Mouse (Mus musculus): ENCODE data around the gene Rps7. TPM values are rescaled to one million over a fixed set of nuclear protein-coding genes. Genes with fewer than 3 reads are reported as not detected.

Rps7 gene
- 682 and 708 TPM in 2 replicates for polyA plus RNA-seq (2015; fragmentation: Nextera tagmentation; extraction: Ambion mirVana)

DNA sequence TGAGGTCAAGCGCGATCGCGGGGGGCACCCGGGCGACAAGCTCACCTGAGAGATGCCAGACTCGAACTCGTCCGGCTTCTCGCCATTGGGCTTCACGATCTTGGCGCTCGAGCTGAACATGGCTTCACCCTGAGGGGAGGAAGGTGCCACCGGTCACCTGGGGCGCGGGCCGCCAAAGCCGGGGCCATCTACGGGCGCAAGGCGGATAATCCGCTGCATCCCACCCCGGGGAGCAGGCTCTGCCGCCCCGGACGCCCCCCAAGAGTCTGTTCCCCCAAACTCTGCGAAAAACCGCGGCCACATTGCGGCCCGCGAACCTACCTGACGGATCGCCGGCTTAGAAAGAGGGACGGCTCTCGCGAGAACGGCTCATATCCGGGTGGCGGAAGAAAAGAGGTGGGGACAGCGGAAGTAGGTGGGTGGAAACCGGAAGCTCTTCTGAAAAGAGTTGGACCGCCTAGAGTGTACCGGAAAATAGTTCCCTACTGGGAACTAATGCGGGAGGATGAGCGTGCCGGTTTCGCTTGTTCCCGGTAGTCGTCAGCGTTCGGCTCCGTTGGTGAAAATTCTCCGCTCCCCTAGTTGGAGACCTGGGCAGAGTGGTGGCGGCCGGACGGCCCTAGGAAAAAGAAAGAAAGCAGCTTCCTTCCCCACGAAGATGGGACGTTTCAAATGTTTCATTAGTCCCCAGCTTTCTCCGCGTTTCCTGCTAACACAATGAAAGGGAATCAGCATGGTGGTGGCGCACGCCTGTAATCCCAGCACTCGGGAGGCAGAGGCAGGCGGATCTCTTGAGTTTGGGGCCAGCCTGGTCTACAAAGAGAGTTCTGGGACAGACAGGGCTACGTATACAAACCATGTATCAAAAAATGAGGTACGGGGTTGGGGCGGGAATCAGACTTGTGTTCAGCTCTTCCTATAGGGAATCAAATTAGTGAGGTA lies at the start of gene Rps7:
TSS of gene Rps7 (minus strand) at position 419 of the 942 bp plus-strand sequence.
- H3K9me3 ChIP-seq: no peaks in the 10 kb centered on the region
- H3K27me3 ChIP-seq: no peaks in the 10 kb centered on the region
- H3K9ac ChIP-seq: peak within 1 kb of the TSS; percentile 99
- peak; percentile 96 for ATAC-seq (ENCODE audit: low FRiP score, low read depth)
- peaks cover 38% of the 10 kb centered on the region for H3K36me3 ChIP-seq
- H3K4me1 ChIP-seq: peaks cover 21% of the 10 kb centered on the region
- WGBS: 6% methylated on average over 69 of the region's 69 CpGs
- peak within 1 kb of the TSS; percentile 90 for H3K27ac ChIP-seq
- peak within 1 kb of the TSS; percentile 85 for H3K4me2 ChIP-seq (replicated peaks)
- H3K4me3 ChIP-seq: peak within 1 kb of the TSS; percentile 92

DNA sequence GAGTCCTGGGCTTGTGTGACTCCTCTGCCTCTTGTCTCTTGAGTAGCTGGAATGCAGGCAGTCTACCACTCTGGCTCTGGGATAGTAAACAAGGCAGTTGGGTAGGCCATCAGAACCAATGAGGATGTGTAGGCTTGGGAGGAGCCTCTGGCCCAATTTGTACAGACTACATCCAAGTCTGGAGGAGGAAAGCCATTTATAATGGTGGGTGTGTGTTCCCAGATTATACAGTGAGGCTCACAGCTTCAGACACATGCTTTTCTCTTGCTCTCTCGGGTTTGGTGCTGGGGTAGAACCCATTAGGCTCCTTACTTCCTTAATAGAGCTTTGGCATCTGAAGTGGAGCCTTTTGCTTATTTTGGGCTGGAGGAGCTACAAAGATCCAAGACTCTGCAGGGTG lies 48.9 kb upstream of the Rps7 start:
- Histone ChIP-seq H3K4me1 (no peaks in the 10 kb centered on the region), H3K4me2 (replicated peaks) (no peak overlapping the region), H3K36me3 (peaks cover 46% of the 10 kb centered on the region), H3K4me3 (no peak overlapping the region), H3K9me3 (no peaks in the 10 kb centered on the region), H3K27ac (no peak overlapping the region), H3K27me3 (no peaks in the 10 kb centered on the region), H3K9ac (no peak overlapping the region)
- no peak for ATAC-seq (ENCODE audit: low FRiP score, low read depth)
- 85% methylated on average over 1 of the region's 1 CpGs for WGBS

DNA sequence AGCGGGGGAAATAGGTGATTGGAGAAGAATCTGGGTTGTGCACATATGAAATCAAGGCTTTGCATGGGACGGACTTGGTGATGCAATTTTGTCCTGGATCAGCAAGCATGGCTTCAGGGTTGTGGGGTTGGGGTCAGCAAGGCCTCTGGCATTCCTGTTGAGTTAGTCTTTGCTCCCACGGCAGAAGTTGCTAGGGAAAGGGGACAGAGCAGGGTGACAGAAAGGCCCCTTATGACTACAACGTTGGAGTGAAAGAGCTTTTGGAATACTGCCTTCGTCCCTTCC lies 40.1 kb upstream of the Rps7 start:
- H3K36me3 ChIP-seq: peaks cover 33% of the 10 kb centered on the region
- H3K4me1 ChIP-seq: peaks cover 13% of the 10 kb centered on the region
- 63% methylated on average over 5 of the region's 5 CpGs for WGBS
- ATAC-seq (ENCODE audit: low FRiP score, low read depth): no peak
- peak overlapping the region; percentile 62 for H3K4me2 ChIP-seq (replicated peaks)
- H3K9ac ChIP-seq: peak overlapping the region; percentile 64
- peak overlapping the region; percentile 94 for H3K27ac ChIP-seq
- H3K4me3 ChIP-seq: peak overlapping the region; percentile 55
- H3K27me3 ChIP-seq: no peaks in the 10 kb centered on the region
- H3K9me3 ChIP-seq: no peaks in the 10 kb centered on the region

DNA sequence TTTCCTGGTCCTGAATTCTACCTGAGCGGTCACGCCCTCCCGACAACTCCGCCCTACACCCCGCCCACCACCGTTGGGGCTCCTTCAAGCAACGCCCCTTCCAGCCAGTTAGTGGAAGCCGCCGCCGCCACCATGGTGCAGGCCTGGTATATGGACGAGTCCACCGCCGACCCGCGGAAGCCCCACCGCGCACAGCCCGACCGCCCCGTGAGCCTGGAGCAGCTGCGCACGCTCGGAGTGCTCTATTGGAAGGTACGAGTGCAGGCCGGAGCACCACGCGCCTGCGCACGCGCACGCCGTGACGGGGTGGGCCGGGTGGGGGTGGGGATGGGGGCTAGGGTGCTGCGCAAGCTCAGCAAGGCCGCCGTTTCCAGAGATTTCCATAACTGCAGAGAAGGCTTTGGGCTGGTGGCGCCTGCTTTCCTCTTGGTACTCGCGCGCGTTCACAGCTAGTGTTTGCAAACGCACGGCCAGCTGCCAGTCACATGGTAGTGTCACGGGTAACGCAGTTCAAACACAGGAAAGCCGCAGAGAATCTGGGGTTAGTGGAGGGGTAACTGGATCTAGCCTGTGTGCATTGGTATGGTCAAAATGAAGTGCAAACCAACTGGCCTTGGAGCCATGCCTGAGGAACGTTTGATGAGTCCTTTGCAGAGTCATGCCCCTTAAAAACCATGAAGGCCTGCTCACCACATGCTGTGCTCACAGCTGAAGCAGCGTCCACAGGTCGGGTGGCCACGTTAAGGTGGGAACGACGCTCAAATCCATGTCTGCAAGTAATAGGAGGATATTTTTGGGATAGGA lies 39.6 kb upstream of the Rps7 start, which contains the start of gene Adi1:
TSS of gene Adi1 (plus strand) at position 111 of the 804 bp plus-strand sequence.
- H3K27ac ChIP-seq: peak within 1 kb of the TSS; percentile 94
- peaks cover 29% of the 10 kb centered on the region for H3K36me3 ChIP-seq
- peak within 1 kb of the TSS; percentile 62 for H3K4me2 ChIP-seq (replicated peaks)
- H3K27me3 ChIP-seq: no peaks in the 10 kb centered on the region
- no peaks in the 10 kb centered on the region for H3K9me3 ChIP-seq
- peak within 1 kb of the TSS; percentile 55 for H3K4me3 ChIP-seq
- peak within 1 kb of the TSS; percentile 64 for H3K9ac ChIP-seq
- ATAC-seq (ENCODE audit: low FRiP score, low read depth): peak; percentile 95
- WGBS: 1% methylated on average over 53 of the region's 53 CpGs
- peaks cover 13% of the 10 kb centered on the region for H3K4me1 ChIP-seq

DNA sequence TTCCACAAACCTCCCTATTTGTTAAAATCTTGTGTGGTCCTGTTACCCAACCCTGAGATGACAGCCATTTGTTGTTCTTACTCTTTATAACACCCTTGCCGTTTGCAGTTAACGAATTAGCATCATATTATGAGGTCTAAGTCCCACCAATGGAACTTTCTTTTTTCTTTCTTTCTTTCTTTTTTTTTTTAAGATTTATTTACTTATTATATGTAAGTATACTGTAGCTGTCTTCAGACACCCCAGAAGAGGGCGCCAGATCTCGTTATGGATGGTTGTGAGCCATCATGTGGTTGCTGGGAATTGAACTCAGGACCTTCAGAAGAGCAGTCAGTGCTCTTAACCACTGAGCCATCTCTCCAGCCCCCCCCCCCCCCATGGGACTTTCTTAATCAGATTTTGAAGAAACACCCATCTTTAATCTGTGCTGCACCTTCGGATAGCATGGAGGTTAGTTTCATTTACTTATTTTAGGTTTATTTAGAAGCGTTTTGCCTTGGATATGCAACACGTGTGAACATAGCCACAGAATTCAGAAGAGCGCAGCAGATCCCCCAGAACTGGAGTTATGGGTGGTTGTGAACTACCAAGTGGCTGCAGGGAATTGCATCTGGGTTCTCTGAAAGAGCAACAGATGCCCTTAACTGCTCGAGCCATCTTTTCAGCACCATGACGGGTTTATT lies 38.4 kb upstream of the Rps7 start:
- Histone ChIP-seq H3K9ac (no peak overlapping the region; the same call in 1 of the 2 replicates), H3K27me3 (no peaks in the 10 kb centered on the region), H3K4me2 (replicated peaks) (peak overlapping the region; percentile 62), H3K27ac (no peak overlapping the region; the same call in 1 of the 2 replicates), H3K4me1 (peaks cover 13% of the 10 kb centered on the region), H3K36me3 (peaks cover 20% of the 10 kb centered on the region), H3K4me3 (no peak overlapping the region; the same call in 1 of the 2 replicates), H3K9me3 (no peaks in the 10 kb centered on the region)
- ATAC-seq (ENCODE audit: low FRiP score, low read depth): no peak
- 78% methylated on average over 10 of the region's 10 CpGs for WGBS

DNA sequence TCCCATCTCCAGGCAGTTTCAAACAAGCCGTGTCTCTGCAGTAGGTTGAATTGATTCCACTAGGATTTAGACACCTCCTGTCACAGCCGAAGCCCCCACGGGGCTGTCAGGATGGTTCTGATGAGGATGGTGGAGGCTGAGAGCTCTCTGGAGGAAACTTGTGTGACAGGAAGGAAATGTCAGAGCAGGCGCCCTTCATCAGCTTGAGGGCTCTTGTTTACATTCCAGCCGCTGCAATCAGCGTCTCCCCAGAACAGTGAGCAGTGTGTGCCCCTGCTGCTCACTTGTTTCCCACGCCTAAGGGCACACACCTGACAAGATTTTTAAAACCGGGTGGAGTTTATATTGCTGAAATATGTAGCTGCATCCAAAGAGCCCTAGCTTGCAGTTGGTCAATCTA lies 31.5 kb upstream of the Rps7 start:
- no peak overlapping the region for H3K9ac ChIP-seq
- H3K9me3 ChIP-seq: no peaks in the 10 kb centered on the region
- H3K4me1 ChIP-seq: no peaks in the 10 kb centered on the region
- 30% methylated on average over 8 of the region's 8 CpGs for WGBS
- no peak for ATAC-seq (ENCODE audit: low FRiP score, low read depth)
- H3K27ac ChIP-seq: no peak overlapping the region
- no peaks in the 10 kb centered on the region for H3K27me3 ChIP-seq
- H3K4me3 ChIP-seq: no peak overlapping the region
- H3K4me2 ChIP-seq (replicated peaks): no peak overlapping the region
- peaks cover 4% of the 10 kb centered on the region; the same call in 1 of the 2 replicates for H3K36me3 ChIP-seq

DNA sequence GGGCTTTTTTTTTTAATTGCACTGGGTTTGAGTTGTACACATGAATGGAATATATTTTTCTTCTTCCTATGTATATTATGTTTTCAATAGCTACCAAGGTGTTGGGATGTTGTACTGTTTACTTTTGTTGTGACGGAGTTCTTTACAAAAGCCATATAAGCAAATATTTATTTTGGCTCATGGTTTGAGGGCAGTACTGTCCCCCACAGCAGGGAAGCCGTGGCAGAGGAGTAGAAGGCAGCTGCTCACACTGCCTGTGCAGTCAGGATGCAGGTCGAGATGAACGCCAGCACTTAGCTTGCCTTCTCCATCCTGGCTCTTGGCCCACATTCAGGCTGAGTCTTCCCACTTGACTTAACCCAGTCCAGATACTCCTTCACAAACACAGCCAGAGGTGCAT lies 31.0 kb upstream of the Rps7 start:
- no peak for ATAC-seq (ENCODE audit: low FRiP score, low read depth)
- H3K4me1 ChIP-seq: no peaks in the 10 kb centered on the region

DNA sequence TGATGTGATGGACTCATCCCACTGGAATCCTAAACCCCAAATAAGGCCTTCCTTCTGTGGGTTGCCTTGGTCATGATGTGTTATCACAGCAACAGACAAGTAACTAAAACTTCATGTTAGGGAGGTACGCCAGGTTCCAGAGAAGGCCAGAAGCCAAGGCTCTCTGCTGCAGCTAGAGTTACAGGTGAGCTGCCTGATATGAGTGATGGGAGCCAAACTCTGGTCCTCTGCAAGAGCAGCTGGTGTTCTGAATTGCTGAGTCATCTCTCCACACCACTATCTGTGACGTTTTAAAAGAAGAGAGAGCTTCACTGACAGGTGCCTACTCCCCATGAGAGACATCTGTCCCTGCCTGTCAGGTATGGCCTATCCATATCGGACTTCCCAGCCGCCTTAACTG lies 26.9 kb upstream of the Rps7 start:
- Histone ChIP-seq H3K4me1 (no peaks in the 10 kb centered on the region), H3K27ac (no peak overlapping the region), H3K4me2 (replicated peaks) (no peak overlapping the region), H3K27me3 (no peaks in the 10 kb centered on the region), H3K4me3 (no peak overlapping the region), H3K9ac (no peak overlapping the region), H3K36me3 (peaks cover 40% of the 10 kb centered on the region), H3K9me3 (no peaks in the 10 kb centered on the region)
- ATAC-seq (ENCODE audit: low FRiP score, low read depth): no peak
- WGBS: 86% methylated on average over 4 of the region's 4 CpGs

More for the DNA sequence above, 31.0 kb upstream of the Rps7 start:
- peaks cover 4% of the 10 kb centered on the region; the same call in 1 of the 2 replicates for H3K36me3 ChIP-seq
- H3K4me3 ChIP-seq: no peak overlapping the region
- no peak overlapping the region for H3K27ac ChIP-seq
- H3K9ac ChIP-seq: 0 out of 2 replicates have a peak overlapping the region, but pooled peaks have one; percentile 25
- 83% methylated on average over 4 of the region's 4 CpGs for WGBS
- H3K4me2 ChIP-seq (replicated peaks): no peak overlapping the region
- H3K27me3 ChIP-seq: no peaks in the 10 kb centered on the region
- no peaks in the 10 kb centered on the region for H3K9me3 ChIP-seq

DNA sequence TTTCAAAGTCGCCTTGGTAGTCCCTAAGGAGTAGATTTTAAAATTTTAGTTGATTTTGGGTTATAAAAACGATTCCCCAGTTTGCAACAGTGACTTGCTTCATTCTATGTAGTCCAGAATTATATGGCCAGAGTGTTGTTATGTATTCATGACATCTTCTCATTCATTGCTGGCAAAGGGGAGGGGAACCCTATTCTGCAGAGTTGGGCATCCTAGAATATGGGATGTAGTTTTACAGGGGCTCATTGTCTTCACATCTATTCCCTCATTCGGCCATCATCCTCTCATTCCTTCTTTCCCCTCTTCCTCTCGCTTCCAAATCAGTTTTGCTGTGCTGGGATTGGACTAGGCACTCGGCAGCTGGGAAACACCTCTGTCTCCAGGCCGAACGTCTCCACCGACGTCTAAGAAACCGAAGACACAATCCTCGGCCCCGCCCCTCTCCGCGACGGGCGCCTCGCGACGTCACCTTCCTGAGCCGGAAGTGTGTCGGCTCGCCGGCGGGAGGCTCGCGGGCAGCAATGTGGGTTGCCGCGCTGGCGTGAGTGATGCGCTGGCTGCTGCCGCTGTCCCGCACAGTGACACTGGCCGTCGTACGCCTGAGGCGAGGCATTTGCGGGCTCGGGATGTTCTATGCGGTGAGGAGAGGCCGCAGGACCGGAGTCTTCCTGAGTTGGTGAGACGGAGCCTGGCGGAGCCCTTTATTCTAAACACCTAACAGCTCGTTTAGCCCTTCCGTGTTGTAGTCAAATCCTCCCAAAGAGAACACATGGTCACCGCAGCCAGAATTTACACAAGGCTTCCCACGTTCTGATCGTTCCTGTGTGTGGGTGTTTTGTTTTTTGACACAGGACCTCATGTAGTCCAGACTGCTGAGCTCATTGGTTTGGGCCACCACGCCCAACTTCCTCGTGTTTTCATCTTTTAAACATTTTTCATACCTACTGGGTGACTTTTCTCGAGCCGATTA lies 13.7 kb upstream of the Rps7 start, which contains the start of gene Rnaseh1:
TSS of gene Rnaseh1 (plus strand) at position 462 of the 970 bp plus-strand sequence.
- peak within 1 kb of the TSS; percentile 35; the same call in 1 of the 2 replicates for H3K27ac ChIP-seq
- H3K36me3 ChIP-seq: peaks cover 20% of the 10 kb centered on the region
- peak within 1 kb of the TSS; percentile 77 for H3K4me3 ChIP-seq
- no peaks in the 10 kb centered on the region for H3K9me3 ChIP-seq
- peak; percentile 94 for ATAC-seq (ENCODE audit: low FRiP score, low read depth)
- H3K4me1 ChIP-seq: peaks cover 8% of the 10 kb centered on the region
- peaks cover 4% of the 10 kb centered on the region; the same call in 1 of the 2 replicates for H3K27me3 ChIP-seq
- H3K4me2 ChIP-seq (replicated peaks): peak within 1 kb of the TSS; percentile 82
- WGBS: 2% methylated on average over 52 of the region's 52 CpGs
- peak within 1 kb of the TSS; percentile 80 for H3K9ac ChIP-seq

DNA sequence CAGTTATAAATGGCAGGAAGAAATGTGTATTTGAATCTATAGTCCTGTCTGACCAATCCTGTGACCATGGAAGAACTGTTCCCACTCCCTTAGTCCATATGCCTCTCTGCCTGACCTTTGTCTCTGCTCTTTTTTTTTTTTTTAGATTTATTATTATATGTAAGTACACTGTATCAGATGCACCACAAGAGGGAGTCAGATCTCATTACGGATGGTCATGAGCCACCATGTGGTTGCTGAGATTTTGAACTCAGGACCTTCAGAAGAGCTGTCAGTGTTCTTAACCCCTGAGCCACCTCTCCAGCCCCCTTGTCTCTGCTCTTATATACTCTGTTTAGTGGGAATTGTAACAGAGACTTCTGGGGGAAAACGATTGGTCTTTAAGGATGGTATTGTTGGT lies 3.0 kb upstream of the Rps7 start:
- WGBS: 75% methylated on average over 2 of the region's 2 CpGs
- H3K4me2 ChIP-seq (replicated peaks): no peak overlapping the region
- H3K9me3 ChIP-seq: no peaks in the 10 kb centered on the region
- no peaks in the 10 kb centered on the region for H3K27me3 ChIP-seq
- H3K36me3 ChIP-seq: peaks cover 8% of the 10 kb centered on the region
- H3K27ac ChIP-seq: no peak overlapping the region
- no peak overlapping the region for H3K9ac ChIP-seq
- no peak overlapping the region for H3K4me3 ChIP-seq
- ATAC-seq (ENCODE audit: low FRiP score, low read depth): no peak
- peaks cover 10% of the 10 kb centered on the region for H3K4me1 ChIP-seq

DNA sequence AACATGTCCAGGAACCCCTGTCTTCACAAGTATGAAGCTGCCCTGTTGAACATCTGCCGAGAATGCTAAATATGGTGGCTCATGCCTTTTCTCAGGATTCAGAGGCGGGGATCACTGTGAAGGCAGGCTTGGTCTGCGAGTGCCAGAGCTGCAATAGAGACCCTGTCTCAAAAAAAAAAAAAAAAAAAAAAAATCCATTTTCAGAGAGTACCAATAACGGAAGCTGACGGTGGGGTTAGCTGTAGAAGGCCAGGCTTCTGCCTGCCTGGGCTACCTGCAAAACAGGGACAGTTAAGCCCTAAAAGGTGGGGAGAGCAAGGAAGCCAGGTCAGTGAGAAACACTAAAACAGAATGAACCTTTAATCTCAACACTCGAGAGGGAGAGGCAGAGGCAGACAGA lies 790 bp upstream of the Rps7 start:
- Histone ChIP-seq H3K9me3 (no peaks in the 10 kb centered on the region), H3K4me1 (peaks cover 21% of the 10 kb centered on the region), H3K4me3 (peak overlapping the region; percentile 92), H3K36me3 (peaks cover 30% of the 10 kb centered on the region), H3K4me2 (replicated peaks) (peak overlapping the region; percentile 61), H3K9ac (no peak overlapping the region; the same call in 1 of the 2 replicates), H3K27me3 (no peaks in the 10 kb centered on the region), H3K27ac (no peak overlapping the region)
- ATAC-seq (ENCODE audit: low FRiP score, low read depth): no peak
- WGBS: 93% methylated on average over 6 of the region's 6 CpGs

Data from limb, embryonic 13.5 days (tissue).